Mouse (Mus musculus) kidney, postnatal 14 days (tissue): ENCODE measurements around the gene Dnal4.

Source experiments
- DNase-seq: peaks from one replicate; pipeline ENCODE4 v3.0.0; 2022; ENCODE audit warnings: mixed read lengths

Dnal4 gene

GRCm38 (mm10) chr15:79728731-79729388 lies 48.8 kb downstream of the Dnal4 start:
- DNase-seq = no peak

GRCm38 (mm10) chr15:79728311-79728710 lies 49.3 kb downstream of the Dnal4 start:
- no peak for DNase-seq

- no peak for DNase-seq
Observed at GRCm38 (mm10) chr15:79727840-79728239, 49.8 kb downstream of the Dnal4 start.

DNA sequence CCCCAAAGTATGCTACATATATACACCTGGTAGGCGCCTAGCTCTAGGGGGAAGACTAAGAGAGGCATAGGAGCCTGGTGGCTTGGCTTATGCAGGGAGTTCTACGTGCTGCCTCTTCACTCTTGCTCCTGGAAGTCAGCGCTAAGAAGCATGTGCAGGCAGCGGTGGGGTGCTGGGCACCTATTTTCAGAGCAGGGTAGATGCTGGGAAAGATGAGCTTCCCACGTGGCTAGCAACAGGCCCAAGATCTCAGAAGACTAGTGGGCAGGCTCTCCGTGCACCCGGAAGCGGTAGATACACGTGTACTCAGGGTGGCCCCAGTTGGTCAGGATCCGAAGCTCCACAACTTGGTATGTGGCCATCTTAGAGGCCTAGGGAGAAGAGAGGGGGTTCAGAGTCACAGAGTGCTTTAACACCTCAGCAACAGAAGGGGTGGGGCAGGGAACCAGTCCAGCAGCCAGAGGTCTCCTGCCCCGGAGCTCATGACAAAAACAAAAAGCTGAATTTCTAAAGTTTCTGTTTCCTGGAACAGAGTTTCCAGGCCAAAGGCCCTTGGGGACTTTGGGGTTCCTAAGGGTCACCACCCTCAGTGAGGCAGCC lies 52.4 kb downstream of the Dnal4 start:
- DNase-seq = no peak

- peak; percentile 62 for DNase-seq
Observed at GRCm38 (mm10) chr15:79723439-79723838, 54.2 kb downstream of the Dnal4 start.

- no peak for DNase-seq
Observed at GRCm38 (mm10) chr15:79720796-79721195, 56.9 kb downstream of the Dnal4 start.

GRCm38 (mm10) chr15:79720267-79720666 lies 57.4 kb downstream of the Dnal4 start:
- DNase-seq = no peak

DNA sequence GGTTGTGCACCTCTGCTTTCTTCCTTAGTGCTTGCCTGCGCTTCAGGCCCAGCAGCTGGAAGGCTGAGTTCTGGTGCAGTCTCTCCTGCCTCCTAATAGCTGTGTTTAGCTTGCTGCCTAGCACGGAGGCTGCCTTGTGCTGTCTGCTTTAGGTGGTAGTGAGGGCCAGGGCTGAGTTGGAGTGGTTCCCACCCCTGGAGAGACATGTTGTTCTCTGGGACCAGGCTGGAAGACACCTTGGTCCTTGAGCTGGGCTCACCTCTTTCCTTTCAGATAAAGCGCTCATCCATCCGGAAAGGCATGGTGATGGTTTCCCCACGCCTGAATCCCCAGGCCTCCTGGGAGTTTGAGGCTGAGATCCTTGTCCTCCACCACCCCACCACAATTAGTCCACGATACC lies 60.9 kb downstream of the Dnal4 start:
- no peak for DNase-seq

DNA sequence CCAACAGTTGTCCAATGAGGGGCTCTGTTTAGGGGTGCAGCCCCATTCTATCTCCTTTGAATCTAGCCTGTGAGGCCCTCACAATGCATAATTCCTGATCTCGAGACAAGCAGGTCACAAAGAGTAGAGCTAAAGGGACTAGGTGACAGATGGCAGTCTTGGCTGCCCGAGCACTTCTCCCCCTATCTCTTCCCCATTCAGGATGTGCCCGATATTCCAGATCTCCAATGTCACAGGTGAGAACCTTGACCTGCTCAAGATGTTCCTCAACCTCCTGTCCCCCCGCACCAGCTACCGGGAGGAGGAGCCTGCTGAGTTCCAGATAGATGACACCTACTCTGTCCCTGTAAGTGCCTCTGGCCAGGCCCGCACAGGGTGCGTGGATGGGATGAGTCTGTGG lies 62.0 kb downstream of the Dnal4 start:
- DNase-seq = no peak
